Mouse (Mus musculus): Measurements from ENCODE around the gene Atp8a2. TPM values are rescaled to one million over a fixed set of nuclear protein-coding genes. Genes with fewer than 3 reads are reported as not detected.

Gene Atp8a2
- total and polyA plus RNA-seq, 3 experiments, result 0.11 TPM; not detected in 2

GRCm38 (mm10) chr14:60055231-60055630, 141.7 kb downstream of the Atp8a2 start:
- H3K9me3 ChIP-seq (replicated peaks), result no peaks in the 10 kb centered on the region
- no peaks in the 10 kb centered on the region for H3K36me3 ChIP-seq (replicated peaks)
- ATAC-seq (ENCODE audit: extremely low read depth, insufficient number of reproducible peaks, low FRiP score, poor library complexity, severe bottlenecking), result no peak
- H3K4me1 ChIP-seq (ENCODE audit: insufficient read depth, low read depth, low read length), result no peaks in the 10 kb centered on the region
- no peaks in the 10 kb centered on the region for H3K27me3 ChIP-seq (ENCODE audit: insufficient read depth, low read length)
- no peak for DNase-seq (ENCODE audit: low spot score)
- no peak overlapping the region for H3K4me3 ChIP-seq (ENCODE audit: low read depth, low read length)
- TF ChIP-seq CTCF (IDR thresholded peaks at IDR 0.05; ENCODE audit: low read depth, low read length), result no peak
- no peak for TF ChIP-seq POLR2AphosphoS5 (IDR thresholded peaks at IDR 0.05; ENCODE audit: insufficient replicate concordance, low read depth, low read length)
- TF ChIP-seq TAL1 (conservative IDR thresholded peaks at IDR 0.05; ENCODE audit: low read depth, low read length), result no peak
- no peak for TF ChIP-seq GATA2 (IDR thresholded peaks at IDR 0.05; ENCODE audit: borderline replicate concordance, low read depth, low read length)
- TF ChIP-seq GATA1 (IDR thresholded peaks at IDR 0.05; ENCODE audit: borderline replicate concordance, low read length), result no peak

GRCm38 (mm10) chr14:60030666-60031065, 166.3 kb downstream of the Atp8a2 start:
- no peaks in the 10 kb centered on the region for H3K36me3 ChIP-seq (replicated peaks)
- H3K9me3 ChIP-seq (replicated peaks), result no peaks in the 10 kb centered on the region
- H3K4me3 ChIP-seq (ENCODE audit: low read depth, low read length), result no peak overlapping the region
- no peak for DNase-seq (ENCODE audit: low spot score)
- no peaks in the 10 kb centered on the region for H3K27me3 ChIP-seq (ENCODE audit: insufficient read depth, low read length)
- no peaks in the 10 kb centered on the region for H3K4me1 ChIP-seq (ENCODE audit: insufficient read depth, low read depth, low read length)
- TF ChIP-seq GATA1 (IDR thresholded peaks at IDR 0.05; ENCODE audit: borderline replicate concordance, low read length), result no peak
- TF ChIP-seq TAL1 (conservative IDR thresholded peaks at IDR 0.05; ENCODE audit: low read depth, low read length), result no peak
- no peak for ATAC-seq (ENCODE audit: extremely low read depth, insufficient number of reproducible peaks, low FRiP score, poor library complexity, severe bottlenecking)

- H3K4me1 ChIP-seq (ENCODE audit: insufficient read depth, low read depth, low read length), result no peaks in the 10 kb centered on the region
- H3K36me3 ChIP-seq (replicated peaks), result no peaks in the 10 kb centered on the region
- H3K4me3 ChIP-seq (ENCODE audit: low read depth, low read length), result no peak overlapping the region
- TF ChIP-seq CTCF (IDR thresholded peaks at IDR 0.05; ENCODE audit: low read depth, low read length), result no peak
- no peak for TF ChIP-seq TAL1 (conservative IDR thresholded peaks at IDR 0.05; ENCODE audit: low read depth, low read length)
- TF ChIP-seq GATA1 (IDR thresholded peaks at IDR 0.05; ENCODE audit: borderline replicate concordance, low read length), result no peak
- TF ChIP-seq GATA2 (IDR thresholded peaks at IDR 0.05; ENCODE audit: borderline replicate concordance, low read depth, low read length), result no peak
- no peak for TF ChIP-seq POLR2AphosphoS5 (IDR thresholded peaks at IDR 0.05; ENCODE audit: insufficient replicate concordance, low read depth, low read length)
- DNase-seq (ENCODE audit: low spot score) (no peak), ATAC-seq (ENCODE audit: extremely low read depth, insufficient number of reproducible peaks, low FRiP score, poor library complexity, severe bottlenecking) (no peak)
- no peaks in the 10 kb centered on the region for H3K9me3 ChIP-seq (replicated peaks)
- H3K27me3 ChIP-seq (ENCODE audit: insufficient read depth, low read length), result no peaks in the 10 kb centered on the region
These were observed 169.8 kb downstream of the Atp8a2 start for GRCm38 (mm10) chr14:60027139-60027538.

- Histone ChIP-seq H3K36me3 (replicated peaks) (no peaks in the 10 kb centered on the region), H3K9me3 (replicated peaks) (no peaks in the 10 kb centered on the region), H3K4me1 (ENCODE audit: insufficient read depth, low read depth, low read length) (no peaks in the 10 kb centered on the region), H3K4me3 (ENCODE audit: low read depth, low read length) (no peak overlapping the region), H3K27me3 (ENCODE audit: insufficient read depth, low read length) (no peaks in the 10 kb centered on the region)
- DNase-seq (ENCODE audit: low spot score) (no peak), ATAC-seq (ENCODE audit: extremely low read depth, insufficient number of reproducible peaks, low FRiP score, poor library complexity, severe bottlenecking) (no peak)
- TF ChIP-seq POLR2AphosphoS5 (IDR thresholded peaks at IDR 0.05; ENCODE audit: insufficient replicate concordance, low read depth, low read length) (no peak), GATA2 (IDR thresholded peaks at IDR 0.05; ENCODE audit: borderline replicate concordance, low read depth, low read length) (no peak), GATA1 (IDR thresholded peaks at IDR 0.05; ENCODE audit: borderline replicate concordance, low read length) (no peak), TAL1 (conservative IDR thresholded peaks at IDR 0.05; ENCODE audit: low read depth, low read length) (no peak), CTCF (IDR thresholded peaks at IDR 0.05; ENCODE audit: low read depth, low read length) (no peak)
These were observed 170.3 kb downstream of the Atp8a2 start for GRCm38 (mm10) chr14:60026647-60027046.

- no peak for TF ChIP-seq CTCF (IDR thresholded peaks at IDR 0.05; ENCODE audit: low read depth, low read length)
- no peak for TF ChIP-seq GATA1 (IDR thresholded peaks at IDR 0.05; ENCODE audit: borderline replicate concordance, low read length)
- no peak for TF ChIP-seq TAL1 (conservative IDR thresholded peaks at IDR 0.05; ENCODE audit: low read depth, low read length)
- TF ChIP-seq POLR2AphosphoS5 (IDR thresholded peaks at IDR 0.05; ENCODE audit: insufficient replicate concordance, low read depth, low read length), result no peak
- TF ChIP-seq GATA2 (IDR thresholded peaks at IDR 0.05; ENCODE audit: borderline replicate concordance, low read depth, low read length), result no peak
- Histone ChIP-seq H3K27me3 (ENCODE audit: insufficient read depth, low read length) (no peaks in the 10 kb centered on the region), H3K9me3 (replicated peaks) (no peaks in the 10 kb centered on the region), H3K36me3 (replicated peaks) (no peaks in the 10 kb centered on the region), H3K4me3 (ENCODE audit: low read depth, low read length) (no peak overlapping the region), H3K4me1 (ENCODE audit: insufficient read depth, low read depth, low read length) (no peaks in the 10 kb centered on the region)
- ATAC-seq (ENCODE audit: extremely low read depth, insufficient number of reproducible peaks, low FRiP score, poor library complexity, severe bottlenecking), result no peak
- DNase-seq (ENCODE audit: low spot score), result peak; percentile 3
These were observed 181.1 kb downstream of the Atp8a2 start for GRCm38 (mm10) chr14:60015891-60016290.

- H3K27me3 ChIP-seq (ENCODE audit: insufficient read depth, low read length), result no peaks in the 10 kb centered on the region
- no peak overlapping the region for H3K4me3 ChIP-seq (ENCODE audit: low read depth, low read length)
- TF ChIP-seq GATA2 (IDR thresholded peaks at IDR 0.05; ENCODE audit: borderline replicate concordance, low read depth, low read length) (no peak), POLR2AphosphoS5 (IDR thresholded peaks at IDR 0.05; ENCODE audit: insufficient replicate concordance, low read depth, low read length) (no peak), GATA1 (IDR thresholded peaks at IDR 0.05; ENCODE audit: borderline replicate concordance, low read length) (no peak), CTCF (IDR thresholded peaks at IDR 0.05; ENCODE audit: low read depth, low read length) (no peak), TAL1 (conservative IDR thresholded peaks at IDR 0.05; ENCODE audit: low read depth, low read length) (no peak)
- no peaks in the 10 kb centered on the region; the same call in 1 of the 2 replicates for H3K9me3 ChIP-seq (replicated peaks)
- ATAC-seq (ENCODE audit: extremely low read depth, insufficient number of reproducible peaks, low FRiP score, poor library complexity, severe bottlenecking) (no peak), DNase-seq (ENCODE audit: low spot score) (no peak)
- no peaks in the 10 kb centered on the region for H3K4me1 ChIP-seq (ENCODE audit: insufficient read depth, low read depth, low read length)
- H3K36me3 ChIP-seq (replicated peaks), result no peaks in the 10 kb centered on the region
These were observed 195.2 kb downstream of the Atp8a2 start for GRCm38 (mm10) chr14:60001801-60002200.

GRCm38 (mm10) chr14:59988860-59989259, 208.1 kb downstream of the Atp8a2 start:
- peaks cover 10% of the 10 kb centered on the region for H3K9me3 ChIP-seq (replicated peaks)
- DNase-seq (ENCODE audit: low spot score), result no peak
- ATAC-seq (ENCODE audit: extremely low read depth, insufficient number of reproducible peaks, low FRiP score, poor library complexity, severe bottlenecking), result no peak

More at GRCm38 (mm10) chr14:59988860-59989259, 208.1 kb downstream of the Atp8a2 start:
- no peaks in the 10 kb centered on the region for H3K4me1 ChIP-seq (ENCODE audit: insufficient read depth, low read depth, low read length)
- H3K4me3 ChIP-seq (ENCODE audit: low read depth, low read length), result no peak overlapping the region
- H3K36me3 ChIP-seq (replicated peaks), result no peaks in the 10 kb centered on the region
- no peak for TF ChIP-seq TAL1 (conservative IDR thresholded peaks at IDR 0.05; ENCODE audit: low read depth, low read length)
- TF ChIP-seq GATA1 (IDR thresholded peaks at IDR 0.05; ENCODE audit: borderline replicate concordance, low read length), result no peak
- TF ChIP-seq GATA2 (IDR thresholded peaks at IDR 0.05; ENCODE audit: borderline replicate concordance, low read depth, low read length), result no peak
- TF ChIP-seq POLR2AphosphoS5 (IDR thresholded peaks at IDR 0.05; ENCODE audit: insufficient replicate concordance, low read depth, low read length), result no peak
- TF ChIP-seq CTCF (IDR thresholded peaks at IDR 0.05; ENCODE audit: low read depth, low read length), result no peak
- no peaks in the 10 kb centered on the region for H3K27me3 ChIP-seq (ENCODE audit: insufficient read depth, low read length)
